Mouse (Mus musculus) bone marrow macrophage, adult 2 months (primary cell): ENCODE results near the gene Olfr1450.

Experiments
- CTCF ChIP-seq: IDR thresholded peaks from 2 replicates; pipeline ENCODE4 v1.5.1; 2012; ENCODE audit warnings: low read depth, mild to moderate bottlenecking, low read length, moderate library complexity
- POLR2A ChIP-seq: IDR thresholded peaks from 2 replicates; pipeline ENCODE4 v1.6.1; 2012; ENCODE audit warnings: mild to moderate bottlenecking, low read depth, low read length, borderline replicate concordance

DNA sequence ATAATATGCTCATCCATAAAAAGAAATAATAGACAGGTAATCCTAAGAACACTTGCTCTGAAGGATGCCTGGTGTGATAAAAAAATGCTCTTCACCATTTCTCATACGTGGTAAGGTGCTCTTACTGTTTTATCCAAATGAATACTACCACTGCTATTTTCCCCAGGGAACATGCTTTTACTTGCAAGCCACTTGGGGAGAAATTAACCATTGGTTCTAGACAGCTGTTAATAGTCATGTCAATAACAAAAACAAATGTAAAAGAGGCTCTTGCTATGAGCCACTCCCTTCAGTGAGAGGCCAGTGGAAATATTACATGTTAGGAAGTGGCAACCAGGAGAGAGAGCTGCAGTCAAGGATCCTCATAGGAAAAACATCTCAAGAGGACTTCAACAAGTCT, 25.7 kb upstream of the Olfr1450 start, which contains the start of gene Olfr1448:
- TF ChIP-seq CTCF (no peak), POLR2A (no peak)
